Mouse (Mus musculus): ENCODE data around the gene Cox14.
"Not testable (repeated sequence)": the region's sequence is repeated elsewhere in the genome, so short reads cannot be mapped to it uniquely, and the experiment has no call there.

Cox14 gene

DNA sequence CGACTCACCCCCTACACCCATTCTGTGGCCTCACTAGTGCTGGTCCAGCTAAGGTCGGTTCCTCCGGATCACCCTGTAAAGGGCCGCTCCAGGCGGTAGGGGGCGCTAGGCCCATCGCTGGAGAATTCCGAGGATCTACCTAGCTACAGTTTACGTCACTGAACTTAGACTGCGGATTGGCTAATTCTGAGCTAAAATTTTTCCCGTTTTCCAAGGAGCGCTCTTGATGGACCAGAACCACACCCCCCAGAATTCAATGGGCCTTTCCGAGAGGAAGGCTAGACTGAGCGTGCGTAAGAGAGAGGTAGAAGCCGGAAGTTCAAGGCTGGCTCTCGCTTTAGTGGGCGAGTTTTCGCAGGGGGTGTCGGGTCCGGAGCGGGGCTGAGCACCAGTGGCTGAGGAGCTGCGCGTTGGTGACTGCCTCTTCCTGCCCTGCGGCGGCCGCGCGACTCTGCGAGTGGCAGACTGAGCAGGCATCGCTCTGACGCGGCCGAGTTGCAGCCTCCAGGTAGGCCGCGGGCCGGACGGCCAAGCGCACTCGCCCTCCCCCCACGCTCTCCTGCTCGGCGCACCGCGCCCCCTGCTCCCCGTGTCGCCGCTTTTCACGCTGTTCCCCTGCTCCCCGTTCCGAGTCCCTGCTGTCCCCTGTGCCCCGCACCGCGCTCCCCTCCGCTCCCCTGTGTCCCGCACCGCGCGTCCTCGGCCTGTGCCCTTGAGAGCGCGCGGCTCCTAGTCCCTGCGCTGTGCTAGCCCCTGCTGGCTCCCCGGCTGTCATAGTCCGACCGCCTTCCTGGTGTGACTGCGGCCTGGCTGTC is at the start of gene Cox14:
Gene Cox14 (plus strand): TSS at position 278 of the 815 bp plus-strand sequence.
- peak; percentile 99 for DNase-seq (ENCODE audit: low read depth)

GRCm38 (mm10) chr15:99677089-99677488 is 48.3 kb upstream of the Cox14 start:
- no peak for DNase-seq (ENCODE audit: low read depth)

- no peak for DNase-seq (ENCODE audit: low read depth)
Observed at GRCm38 (mm10) chr15:99678063-99678800, 47.2 kb upstream of the Cox14 start.

- DNase-seq (ENCODE audit: low read depth) = no peak
Observed at GRCm38 (mm10) chr15:99679008-99679407, 46.4 kb upstream of the Cox14 start.

GRCm38 (mm10) chr15:99682880-99683279 is 42.5 kb upstream of the Cox14 start:
- DNase-seq (ENCODE audit: low read depth) = no peak

DNA sequence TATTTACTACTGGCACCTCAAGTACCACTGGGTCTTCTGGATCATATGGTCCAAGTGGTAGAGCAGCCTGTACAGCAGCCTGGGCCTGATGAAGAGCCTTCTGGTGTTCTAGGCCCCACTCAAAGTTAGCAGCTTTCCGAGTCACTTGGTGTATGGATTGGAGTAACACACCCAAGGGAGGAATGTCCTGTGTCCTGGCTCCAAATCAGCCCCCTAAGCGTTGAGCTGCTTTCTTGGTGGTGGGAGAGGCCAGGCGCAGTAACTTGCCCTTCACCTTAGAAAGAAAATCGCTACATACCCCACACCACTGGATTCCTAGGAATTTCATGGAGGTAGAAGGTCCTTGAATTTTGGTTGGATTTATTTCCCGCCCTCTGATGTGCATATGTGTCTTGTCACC is 41.3 kb upstream of the Cox14 start:
- DNase-seq (ENCODE audit: low read depth) = no peak

DNA sequence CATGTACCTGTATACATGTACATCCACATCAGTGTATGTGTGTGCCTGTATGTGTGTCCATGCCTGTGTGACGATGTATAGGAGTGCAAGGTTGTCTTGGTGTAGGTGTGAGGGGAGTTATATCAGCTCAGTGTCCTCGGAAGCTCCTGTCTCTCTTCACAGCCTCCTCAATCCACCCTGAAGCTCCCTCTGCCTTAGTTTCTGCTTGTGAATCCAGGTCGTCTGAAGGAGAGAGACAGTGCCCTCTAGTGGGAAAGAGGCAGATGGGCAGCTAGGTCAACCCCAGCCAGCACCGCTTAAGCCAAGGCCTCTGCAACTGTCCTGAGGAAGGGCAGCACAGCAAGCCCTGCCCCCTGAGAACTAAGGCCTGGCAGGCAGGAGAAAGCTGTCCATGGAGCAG is 36.7 kb upstream of the Cox14 start:
- peak; percentile 40 for DNase-seq (ENCODE audit: low read depth)

DNA sequence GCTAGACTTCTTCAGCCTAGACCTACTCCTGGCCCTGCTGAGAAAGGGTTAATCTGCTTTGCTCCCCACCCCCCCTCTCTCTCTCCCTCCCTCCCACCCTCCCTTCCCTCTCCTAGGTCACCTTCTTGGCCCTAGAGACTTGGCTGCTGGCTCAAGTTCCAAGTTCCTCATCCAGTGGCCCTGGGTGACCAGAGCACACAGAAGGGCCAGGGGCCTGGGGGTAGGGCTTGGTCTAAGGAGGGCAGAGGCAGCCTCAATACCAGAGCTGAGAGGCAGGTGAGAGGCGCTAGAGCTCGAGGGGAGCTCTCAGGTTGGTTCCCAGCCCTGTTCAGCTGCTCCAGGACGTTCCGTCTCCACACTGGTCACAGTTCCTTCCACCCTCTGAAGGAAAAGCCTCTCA is 34.5 kb upstream of the Cox14 start:
- DNase-seq (ENCODE audit: low read depth) = no peak

DNA sequence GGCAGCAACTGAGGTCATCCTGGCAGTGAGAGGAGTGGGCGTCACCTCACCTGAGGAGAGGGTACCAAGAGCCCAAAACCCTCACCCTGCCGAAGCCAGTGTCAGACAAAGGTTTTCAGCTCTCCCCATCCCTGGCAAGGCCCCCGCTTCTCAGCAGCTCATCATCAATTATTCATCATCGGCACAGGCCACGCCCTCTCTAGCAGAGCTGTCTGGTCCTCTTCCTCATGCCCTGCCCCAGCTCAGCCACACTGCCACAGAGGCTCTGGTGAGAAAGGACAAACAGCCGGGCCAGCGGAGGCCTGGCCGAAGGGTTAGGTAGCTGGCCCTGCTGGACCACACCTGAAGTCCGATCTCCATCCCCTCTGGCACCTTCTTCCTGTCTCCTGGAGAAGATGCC is 33.4 kb upstream of the Cox14 start:
- DNase-seq (ENCODE audit: low read depth) = no peak

DNA sequence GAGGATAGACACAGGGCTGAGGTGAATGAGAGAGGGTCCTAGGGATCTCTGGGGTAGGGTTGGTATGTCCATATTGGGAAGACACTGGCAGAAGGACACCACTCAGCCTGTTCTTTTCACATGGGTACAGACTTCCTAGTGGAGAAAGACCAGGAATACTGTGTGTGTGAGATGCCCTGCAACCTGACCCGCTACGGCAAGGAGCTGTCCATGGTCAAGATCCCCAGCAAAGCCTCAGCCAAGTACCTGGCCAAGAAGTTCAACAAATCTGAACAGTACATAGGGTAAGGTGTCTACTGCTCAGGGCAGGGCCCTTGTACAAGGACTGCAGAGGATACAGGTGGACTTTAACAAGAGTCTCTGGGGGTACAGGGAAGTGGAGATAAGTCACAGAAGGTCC is 28.1 kb upstream of the Cox14 start:
- no peak for DNase-seq (ENCODE audit: low read depth)

DNA sequence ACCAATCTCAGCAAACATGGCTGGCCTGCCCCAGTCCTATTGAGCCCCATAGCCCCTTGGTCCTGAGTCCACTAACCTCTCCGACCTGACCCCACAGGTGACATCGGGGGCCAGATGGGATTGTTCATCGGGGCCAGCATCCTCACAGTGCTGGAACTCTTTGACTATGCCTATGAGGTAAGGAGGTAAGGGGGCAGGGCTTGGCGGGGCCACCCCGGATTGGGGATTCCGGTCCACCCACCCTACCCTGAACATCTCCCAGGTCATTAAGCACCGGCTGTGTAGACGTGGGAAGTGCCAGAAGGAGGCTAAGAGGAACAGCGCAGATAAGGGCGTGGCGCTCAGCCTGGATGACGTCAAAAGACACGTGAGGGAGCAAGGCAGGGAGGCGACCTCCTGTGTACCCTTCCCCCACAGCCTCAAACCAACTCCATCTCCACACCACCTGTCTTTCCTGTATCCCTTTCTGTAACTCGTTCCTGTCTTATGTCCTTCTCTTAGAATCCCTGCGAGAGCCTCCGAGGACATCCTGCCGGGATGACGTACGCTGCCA is 26.8 kb upstream of the Cox14 start:
- DNase-seq (ENCODE audit: low read depth) = no peak

DNA sequence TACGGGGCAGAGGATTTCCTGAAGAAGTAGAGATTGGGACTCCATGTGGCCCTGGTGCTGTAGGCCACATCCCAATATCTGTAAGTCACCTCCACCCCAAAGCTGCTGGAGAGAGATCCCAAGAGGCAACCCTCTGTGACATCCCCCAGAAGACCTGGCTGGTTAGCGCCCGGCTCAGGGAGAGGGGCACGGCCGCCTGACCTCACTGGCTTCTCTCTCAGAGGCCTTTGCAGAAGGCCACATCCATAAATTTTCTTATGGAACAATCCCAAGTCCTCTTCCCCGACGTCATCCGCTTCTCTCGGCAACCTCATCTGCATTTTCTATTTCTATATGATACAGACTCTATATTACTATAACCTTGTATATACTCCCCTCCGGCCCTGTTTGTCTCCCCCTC is 25.7 kb upstream of the Cox14 start:
- DNase-seq (ENCODE audit: low read depth) = no peak

GRCm38 (mm10) chr15:99700219-99701106 is 25.0 kb upstream of the Cox14 start:
- no peak for DNase-seq (ENCODE audit: low read depth)

DNA sequence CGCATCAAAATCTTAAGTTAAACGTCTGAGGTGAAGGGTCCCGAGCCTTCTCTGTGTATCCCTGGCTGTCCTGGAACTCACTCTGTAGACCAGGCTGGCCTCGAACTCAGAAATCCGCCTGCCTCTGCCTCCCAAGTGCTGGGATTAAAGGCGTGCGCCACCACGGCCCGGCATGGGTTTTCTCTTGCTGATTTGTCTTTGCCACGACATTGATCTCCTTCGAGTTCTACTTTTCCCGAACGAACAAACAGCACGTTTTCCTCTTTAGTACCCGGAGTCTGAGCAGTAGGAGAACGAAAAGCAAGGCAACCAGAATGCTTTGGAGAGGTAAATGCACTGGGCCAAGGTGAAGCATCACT is 23.8 kb upstream of the Cox14 start:
- not testable (repeated sequence) for DNase-seq (ENCODE audit: low read depth)

DNA sequence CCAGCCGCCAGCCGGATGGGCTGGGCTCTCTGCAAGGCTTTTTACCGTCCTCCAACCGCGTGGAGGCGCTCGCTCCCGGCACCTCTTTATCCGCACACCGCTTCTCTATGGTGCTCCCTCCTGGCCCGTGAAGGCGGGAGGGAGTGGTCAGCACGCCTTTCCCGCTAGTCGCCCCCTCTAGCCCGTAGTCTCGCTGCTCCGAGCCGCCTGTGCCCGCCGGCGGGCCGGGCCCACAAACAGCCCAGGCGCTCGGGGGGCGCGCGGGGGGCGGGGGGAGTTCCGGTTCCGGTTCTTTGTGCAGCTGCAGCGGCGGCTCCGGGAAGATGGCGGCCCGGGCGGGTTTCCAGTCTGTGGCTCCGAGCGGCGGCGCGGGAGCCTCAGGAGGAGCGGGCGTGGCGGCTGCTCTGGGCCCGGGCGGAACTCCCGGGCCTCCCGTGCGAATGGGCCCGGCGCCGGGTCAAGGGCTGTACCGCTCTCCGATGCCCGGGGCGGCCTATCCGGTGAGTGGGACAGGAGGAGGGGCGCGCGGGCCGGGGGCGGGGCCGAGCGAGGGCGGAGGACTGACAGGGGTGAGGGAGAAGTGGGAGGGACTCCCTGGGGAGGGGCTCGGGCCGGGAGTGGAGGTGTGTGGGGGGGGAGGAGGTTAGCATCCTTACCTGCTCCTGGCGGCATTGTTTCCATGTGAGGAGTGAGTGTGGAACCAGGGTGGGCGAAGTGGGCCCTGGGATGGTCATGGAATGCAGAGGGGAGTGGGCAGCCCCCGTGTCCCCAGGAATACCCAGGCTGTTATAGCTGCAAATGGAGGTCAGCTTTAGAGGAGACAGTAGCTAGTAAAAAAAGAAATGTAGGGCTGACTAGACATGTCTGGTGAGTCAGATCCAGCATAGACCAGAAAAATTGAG is 23.2 kb upstream of the Cox14 start, which contains the start of gene Smarcd1:
Gene Smarcd1 (plus strand): TSS at position 131 of the 902 bp plus-strand sequence.
- peak; percentile 73 for DNase-seq (ENCODE audit: low read depth)

GRCm38 (mm10) chr15:99703104-99703503 is 22.3 kb upstream of the Cox14 start:
- DNase-seq (ENCODE audit: low read depth) = no peak

- DNase-seq (ENCODE audit: low read depth) = no peak
Observed at GRCm38 (mm10) chr15:99703676-99704040, 21.8 kb upstream of the Cox14 start.

DNA sequence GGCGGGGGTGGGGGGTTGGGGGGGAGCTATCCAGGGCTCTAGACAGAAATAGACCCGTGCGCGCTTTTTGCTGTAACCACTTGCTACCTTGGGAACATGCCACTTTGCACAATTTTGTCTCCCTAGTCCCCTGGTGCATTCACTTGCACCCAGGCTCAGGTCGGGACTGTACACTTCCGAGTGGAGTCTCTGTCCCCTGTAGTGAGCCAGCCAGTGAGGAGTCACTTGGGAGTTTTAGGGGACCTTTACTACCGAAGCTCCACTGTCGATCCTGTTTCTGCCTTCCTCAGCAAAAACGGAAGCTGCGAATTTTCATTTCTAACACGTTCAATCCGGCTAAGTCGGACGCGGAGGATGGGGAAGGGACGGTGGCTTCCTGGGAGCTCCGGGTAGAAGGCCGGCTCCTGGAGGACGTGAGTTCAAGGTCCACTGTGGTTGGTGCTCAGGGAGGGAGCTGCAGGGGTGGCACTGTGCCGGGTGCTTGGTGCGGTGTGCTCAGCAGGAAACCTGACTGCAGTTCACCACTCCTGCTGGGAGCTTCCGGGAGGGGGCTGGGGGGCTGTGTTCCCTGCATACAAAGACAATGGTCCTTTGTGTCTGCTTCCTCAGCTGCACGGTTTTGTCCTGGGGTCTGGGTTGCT is 21.3 kb upstream of the Cox14 start:
- DNase-seq (ENCODE audit: low read depth) = no peak

DNA sequence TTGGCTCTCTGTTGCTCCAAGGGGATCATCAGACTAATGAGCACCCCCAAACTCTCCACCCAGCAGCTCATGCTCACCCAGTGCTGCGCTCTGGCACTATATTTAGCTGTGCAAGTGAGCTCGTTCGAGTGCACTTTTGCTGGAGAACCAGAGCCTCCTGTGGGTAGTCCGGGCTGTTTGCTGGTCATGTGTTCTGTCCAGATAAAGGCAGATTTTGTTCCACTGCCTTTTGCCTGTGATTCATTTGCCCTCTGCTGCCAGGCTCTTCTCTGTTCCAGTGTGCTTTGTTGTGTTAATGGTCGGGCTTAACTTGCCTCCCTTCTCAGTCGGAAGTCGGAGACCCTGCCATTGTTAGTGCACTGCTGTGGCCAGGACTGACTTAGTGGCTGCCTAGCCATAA is 20.5 kb upstream of the Cox14 start:
- DNase-seq (ENCODE audit: low read depth) = no peak

- no peak for DNase-seq (ENCODE audit: low read depth)
Observed at GRCm38 (mm10) chr15:99705440-99706048, 19.9 kb upstream of the Cox14 start, which contains the start of gene Gm17349. Gene Gm17349 (minus strand): TSS chr15:99705490.
